Mouse (Mus musculus) MEL (cell line): ENCODE data around the gene Tnni3k. TPM values are rescaled to one million over a fixed set of nuclear protein-coding genes. Genes with fewer than 3 reads are reported as not detected.

Experiments used
- DNase-seq: peaks from one replicate; pipeline ENCODE4 v3.0.0; 2011; ENCODE audit warnings: low read depth, low spot score
- H3K27ac ChIP-seq: 2 replicates; pipeline ENCODE4 v1.5.1; 2012; ENCODE audit warnings: low read depth, mild to moderate bottlenecking, control low read depth, low read length, moderate library complexity; ENCODE audit not compliant: control insufficient read depth
- H3K27me3 ChIP-seq, 2 experiments: fragments of 150-350 bp in 1 of 2; sonication (generic) in 1 of 2; 2 replicates each; pipeline ENCODE4 v1.6.1; 2012; ENCODE audit warnings: low read length in 2 of 2, mild to moderate bottlenecking in 2 of 2, improper control_type of control experiment in 1 of 2, moderate library complexity in 1 of 2; ENCODE audit not compliant: insufficient read depth in 2 of 2, control insufficient read depth in 1 of 2
- H3K36me3 ChIP-seq, 2 experiments: 2 replicates each; pipeline ENCODE4 v1.6.1; 2012 to 2014; ENCODE audit warnings: low read length in 2 of 2, improper control_type of control experiment in 1 of 2, inconsistent platforms in 1 of 2, mild to moderate bottlenecking in 1 of 2; ENCODE audit not compliant: insufficient read depth in 2 of 2, control insufficient read depth in 1 of 2
- H3K4me1 ChIP-seq, 2 experiments: fragments of 150-350 bp in 1 of 2; sonication (generic) in 1 of 2; 2 replicates each; pipeline ENCODE4 v1.6.1; 2012; ENCODE audit warnings: low read length in 2 of 2, improper control_type of control experiment in 1 of 2, mild to moderate bottlenecking in 1 of 2; ENCODE audit not compliant: insufficient read depth in 2 of 2, control insufficient read depth in 1 of 2
- H3K4me3 ChIP-seq, 2 experiments: fragments of 150-350 bp in 1 of 2; sonication (generic) in 1 of 2; 2 replicates each; pipeline ENCODE4 v1.5.1; 2012; ENCODE audit warnings: low read depth in 2 of 2, low read length in 2 of 2, mild to moderate bottlenecking in 2 of 2, moderate library complexity in 2 of 2, control low read depth in 1 of 2, improper control_type of control experiment in 1 of 2; ENCODE audit not compliant: control insufficient read depth in 1 of 2, insufficient read depth in 1 of 2
- H3K79me2 ChIP-seq: 2 replicates; pipeline ENCODE4 v1.6.1; 2012; ENCODE audit warnings: mild to moderate bottlenecking, low read length, moderate library complexity; ENCODE audit not compliant: control insufficient read depth, poor library complexity, insufficient read depth
- H3K9ac ChIP-seq: 2 replicates; pipeline ENCODE4 v1.6.1; 2012; ENCODE audit warnings: low read depth, mild to moderate bottlenecking, control low read depth, low read length, moderate library complexity; ENCODE audit not compliant: control insufficient read depth, poor library complexity, severe bottlenecking
- H3K9me3 ChIP-seq: fragments of 150-350 bp; sonication (generic); replicated peaks from 2 replicates; pipeline ENCODE4 v1.6.1; 2012; ENCODE audit warnings: mild to moderate bottlenecking, low read length, improper control_type of control experiment, moderate library complexity; ENCODE audit not compliant: insufficient read depth
- BHLHE40 ChIP-seq: IDR thresholded peaks from 2 replicates; pipeline ENCODE4 v1.6.1; 2012; ENCODE audit warnings: low read depth, mild to moderate bottlenecking, inconsistent platforms, low read length, improper control_type of control experiment, borderline replicate concordance
- CHD1 ChIP-seq: IDR thresholded peaks from 2 replicates; pipeline ENCODE4 v1.6.1; 2012; ENCODE audit warnings: low read depth, mild to moderate bottlenecking, inconsistent platforms, low read length, improper control_type of control experiment
- CHD2 ChIP-seq: IDR thresholded peaks from 2 replicates; pipeline ENCODE4 v1.6.1; 2011; ENCODE audit warnings: low read length, improper control_type of control experiment
- E2F4 ChIP-seq: IDR thresholded peaks from 2 replicates; pipeline ENCODE4 v1.6.1; 2011; ENCODE audit warnings: low read depth, low read length, improper control_type of control experiment, borderline replicate concordance
- ELF1 ChIP-seq: IDR thresholded peaks from 2 replicates; pipeline ENCODE4 v1.6.1; 2014; ENCODE audit warnings: low read depth, mild to moderate bottlenecking, inconsistent platforms, low read length, improper control_type of control experiment, moderate library complexity
- ETS1 ChIP-seq: IDR thresholded peaks from 2 replicates; pipeline ENCODE4 v1.6.1; 2012; ENCODE audit warnings: low read depth, mild to moderate bottlenecking, inconsistent platforms, low read length, improper control_type of control experiment, moderate library complexity
- GATA1 ChIP-seq: IDR thresholded peaks from 2 replicates; pipeline ENCODE4 v1.6.1; 2011; ENCODE audit warnings: low read depth, low read length, improper control_type of control experiment
- HCFC1 ChIP-seq: IDR thresholded peaks from 2 replicates; pipeline ENCODE4 v1.6.1; 2012; ENCODE audit warnings: low read depth, mild to moderate bottlenecking, inconsistent platforms, low read length, improper control_type of control experiment, moderate library complexity
- JUND ChIP-seq: IDR thresholded peaks from 2 replicates; pipeline ENCODE4 v1.6.1; 2011; ENCODE audit warnings: low read depth, mild to moderate bottlenecking, improper control_type of control experiment, low read length
- MAFK ChIP-seq: IDR thresholded peaks from 2 replicates; pipeline ENCODE4 v1.6.1; 2011; ENCODE audit warnings: low read depth, mild to moderate bottlenecking, low read length, improper control_type of control experiment, borderline replicate concordance
- MXI1 ChIP-seq: IDR thresholded peaks from 2 replicates; pipeline ENCODE4 v1.6.1; 2011; ENCODE audit warnings: mild to moderate bottlenecking, low read depth, low read length, improper control_type of control experiment
- MYB ChIP-seq: IDR thresholded peaks from 2 replicates; pipeline ENCODE4 v1.6.1; 2011; ENCODE audit warnings: mild to moderate bottlenecking, low read depth, low read length, improper control_type of control experiment
- MYC ChIP-seq: IDR thresholded peaks from 2 replicates; pipeline ENCODE4 v1.6.1; 2011; ENCODE audit warnings: low read depth, mild to moderate bottlenecking, low read length, improper control_type of control experiment, moderate library complexity
- NELFE ChIP-seq: IDR thresholded peaks from 2 replicates; pipeline ENCODE4 v1.6.1; 2011; ENCODE audit warnings: low read depth, low read length, improper control_type of control experiment
- NRF1 ChIP-seq: IDR thresholded peaks from 2 replicates; pipeline ENCODE4 v1.6.1; 2014; ENCODE audit warnings: low read depth, mild to moderate bottlenecking, inconsistent platforms, low read length, improper control_type of control experiment, moderate library complexity; ENCODE audit not compliant: poor library complexity, insufficient read depth, severe bottlenecking
- POLR2A ChIP-seq, 2 experiments: IDR thresholded peaks; 2 replicates each; pipeline ENCODE4 v1.6.1; 2011 to 2012; ENCODE audit warnings: low read length in 2 of 2, mild to moderate bottlenecking in 2 of 2, control low read depth in 1 of 2, improper control_type of control experiment in 1 of 2, low read depth in 1 of 2, moderate library complexity in 1 of 2; ENCODE audit not compliant: control insufficient read depth in 1 of 2, insufficient read depth in 1 of 2, poor library complexity in 1 of 2
- POLR2AphosphoS5 ChIP-seq: IDR thresholded peaks from 2 replicates; pipeline ENCODE4 v1.6.1; 2012; ENCODE audit warnings: low read depth, borderline replicate concordance, mild to moderate bottlenecking, inconsistent platforms, low read length, moderate library complexity, mixed read lengths
- RAD21 ChIP-seq: IDR thresholded peaks from 2 replicates; pipeline ENCODE4 v1.6.1; 2011; ENCODE audit warnings: mild to moderate bottlenecking, low read depth, low read length, improper control_type of control experiment
- SIN3A ChIP-seq: IDR thresholded peaks from 2 replicates; pipeline ENCODE4 v1.6.1; 2012; ENCODE audit warnings: low read length, improper control_type of control experiment, inconsistent platforms
- SMC3 ChIP-seq: IDR thresholded peaks from 2 replicates; pipeline ENCODE4 v1.6.1; 2011; ENCODE audit warnings: low read depth, low read length, improper control_type of control experiment
- TBP ChIP-seq: IDR thresholded peaks from 2 replicates; pipeline ENCODE4 v1.8.0; 2011; ENCODE audit warnings: low read depth, low read length, improper control_type of control experiment
- TCF12 ChIP-seq: IDR thresholded peaks from 2 replicates; pipeline ENCODE4 v1.6.1; 2014; ENCODE audit warnings: low read depth, mild to moderate bottlenecking, inconsistent platforms, low read length, improper control_type of control experiment, moderate library complexity
- UBTF ChIP-seq: IDR thresholded peaks from 2 replicates; pipeline ENCODE4 v1.6.1; 2012; ENCODE audit warnings: low read depth, mild to moderate bottlenecking, inconsistent platforms, low read length, improper control_type of control experiment, moderate library complexity, borderline replicate concordance; ENCODE audit not compliant: insufficient read depth
- USF1 ChIP-seq: IDR thresholded peaks from 2 replicates; pipeline ENCODE4 v1.6.1; 2014; ENCODE audit warnings: low read depth, mild to moderate bottlenecking, inconsistent platforms, low read length, improper control_type of control experiment, moderate library complexity
- ZC3H11A ChIP-seq: IDR thresholded peaks from 2 replicates; pipeline ENCODE4 v1.6.1; 2012; ENCODE audit warnings: low read depth, mild to moderate bottlenecking, inconsistent platforms, low read length, improper control_type of control experiment
- ZKSCAN1 ChIP-seq: IDR thresholded peaks from 2 replicates; pipeline ENCODE4 v1.6.1; 2012; ENCODE audit warnings: low read depth, mild to moderate bottlenecking, inconsistent platforms, low read length, improper control_type of control experiment, moderate library complexity
- ZNF384 ChIP-seq: IDR thresholded peaks from 2 replicates; pipeline ENCODE4 v1.6.1; 2012; ENCODE audit warnings: low read depth, mild to moderate bottlenecking, inconsistent platforms, low read length, improper control_type of control experiment
- polyA plus RNA-seq, 2 experiments: library from polyadenylated mRNA; stranded (reverse) in 1 of 2; unstranded in 1 of 2; fragments of >175 nt in 1 of 2; fragments of >200 nt in 1 of 2; gene quantifications; 2 replicates each; pipeline versions ENCODE4 v1.2.1 to v1.2.4; 2012; ENCODE audit warnings: low replicate concordance in 2 of 2, low read depth in 1 of 2; ENCODE audit not compliant: insufficient read length in 2 of 2, insufficient read depth in 1 of 2, missing spikeins in 1 of 2
- total RNA-seq: library from RNA; depleted of rRNA; stranded (reverse); fragments of 300-350 nt; gene quantifications from 2 replicates; pipeline ENCODE4 v1.2.3, GENCODE M21; 2012

The Tnni3k gene
- total and polyA plus RNA-seq, 3 experiments = not detected

- Histone ChIP-seq H3K27me3 (no peaks in the 10 kb centered on the region), H3K4me3 (no peak overlapping the region), H3K9me3 (no peaks in the 10 kb centered on the region), H3K9ac (no peak overlapping the region), H3K79me2 (no peaks in the 10 kb centered on the region), H3K36me3 (no peaks in the 10 kb centered on the region), H3K27ac (no peak overlapping the region)
- TF ChIP-seq MXI1 (no peak), NELFE (no peak), MYC (no peak), HCFC1 (no peak), POLR2A (IDR thresholded peaks at IDR 0.05; ENCODE audit: control insufficient read depth in 1 of 2, insufficient read depth in 1 of 2, low read depth in 1 of 2, low read length in 2 of 2, poor library complexity in 1 of 2) (no peak), TBP (no peak), ZNF384 (no peak), CHD1 (no peak), GATA1 (no peak), MYB (no peak), BHLHE40 (no peak), ETS1 (no peak), USF1 (no peak), SIN3A (no peak), TCF12 (no peak)
- TF ChIP-seq, all 39 proteins: peak for 0
- no peak for DNase-seq
- no peaks in the 10 kb centered on the region for H3K4me1 ChIP-seq
Measured at GRCm38 (mm10) chr3:154949551-154949950, 105.7 kb downstream of the Tnni3k start.

GRCm38 (mm10) chr3:154945688-154946161 is 109.5 kb downstream of the Tnni3k start:
- Histone ChIP-seq H3K4me3 (no peak overlapping the region), H3K79me2 (no peaks in the 10 kb centered on the region), H3K9ac (no peak overlapping the region), H3K36me3 (no peaks in the 10 kb centered on the region), H3K27ac (no peak overlapping the region), H3K4me1 (no peaks in the 10 kb centered on the region), H3K27me3 (no peaks in the 10 kb centered on the region), H3K9me3 (no peaks in the 10 kb centered on the region)
- TF ChIP-seq ZC3H11A (no peak), NELFE (no peak), E2F4 (no peak), POLR2AphosphoS5 (no peak), SMC3 (no peak), CHD2 (no peak), JUND (no peak), UBTF (no peak), ZKSCAN1 (no peak), HCFC1 (no peak), TBP (no peak), RAD21 (no peak), NRF1 (no peak), MAFK (no peak), ELF1 (no peak), TCF12 (no peak)
- no peak for DNase-seq
